Mouse (Mus musculus): ENCODE measurements at regions not wholly inside any gene's neighbourhood (a gene's known extent, or its start where the extent isn't known, plus 50 kb on each side); places are given as distances from the start of the nearest gene placed in this dataset.

GRCm38 (mm10) chr6:7790040-7790439, 54.6 kb upstream of the C1galt1 start:
- TF ChIP-seq FLI1 (IDR thresholded peaks at IDR 0.05; ENCODE audit: low read length) (no peak), GATA1 (IDR thresholded peaks at IDR 0.05; ENCODE audit: borderline replicate concordance, low read length) (no peak)
- Histone ChIP-seq H3K27me3 (replicated peaks) (no peaks in the 10 kb centered on the region), H3K36me3 (replicated peaks; ENCODE audit: low read length) (no peaks in the 10 kb centered on the region), H3K9me3 (no peaks in the 10 kb centered on the region), H3K4me1 (peaks cover 50% of the 10 kb centered on the region), H3K4me3 (replicated peaks) (no peak overlapping the region)

DNA sequence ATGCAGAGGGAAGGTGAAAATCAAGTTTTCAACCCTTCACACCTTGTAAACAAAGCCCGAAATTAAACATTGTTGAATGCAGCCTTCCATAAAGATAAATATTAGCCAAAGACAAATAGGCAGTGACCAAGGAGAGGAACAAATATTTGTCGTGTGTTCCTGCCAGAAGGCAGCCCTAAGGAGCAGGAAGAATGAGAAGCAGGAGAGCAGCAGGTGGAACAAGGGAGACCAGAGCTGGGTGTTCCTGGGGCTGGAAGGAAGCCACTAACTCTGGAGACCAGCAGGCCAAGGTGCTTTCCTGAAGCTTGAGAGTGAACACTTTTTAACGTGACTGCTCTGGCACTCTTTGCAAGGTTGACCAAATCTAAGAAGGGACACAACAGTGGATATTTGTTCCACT, 55.6 kb upstream of the C1galt1 start:
- TF ChIP-seq FLI1 (IDR thresholded peaks at IDR 0.05; ENCODE audit: low read length): no peak
- TF ChIP-seq GATA1 (IDR thresholded peaks at IDR 0.05; ENCODE audit: borderline replicate concordance, low read length): no peak
- Histone ChIP-seq H3K4me3 (replicated peaks) (no peak overlapping the region), H3K27me3 (replicated peaks) (no peaks in the 10 kb centered on the region), H3K4me1 (peaks cover 56% of the 10 kb centered on the region), H3K9me3 (no peaks in the 10 kb centered on the region), H3K36me3 (replicated peaks; ENCODE audit: low read length) (no peaks in the 10 kb centered on the region)

DNA sequence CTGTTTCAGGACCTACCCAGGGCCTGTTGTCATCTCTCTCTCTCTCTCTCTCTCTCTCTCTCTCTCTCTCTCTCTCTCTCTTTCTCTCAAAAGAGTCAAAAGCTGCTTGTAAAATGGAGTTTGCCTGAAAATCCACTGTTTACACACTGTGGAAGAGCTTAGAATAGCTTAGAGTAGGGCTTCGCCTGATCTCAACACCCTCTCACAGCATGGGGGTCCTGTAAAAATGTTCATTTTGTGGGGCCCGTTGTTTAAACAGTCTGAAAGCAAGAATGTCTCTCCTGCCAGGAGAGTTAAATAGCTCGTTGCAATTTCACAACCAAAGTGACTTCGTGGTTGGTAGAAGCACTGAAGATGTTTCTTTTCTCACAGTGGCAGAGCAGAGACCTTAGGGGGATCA, 59.2 kb upstream of the C1galt1 start:
- Histone ChIP-seq H3K4me3 (replicated peaks) (no peak overlapping the region), H3K27me3 (replicated peaks) (no peaks in the 10 kb centered on the region), H3K9me3 (no peaks in the 10 kb centered on the region), H3K36me3 (replicated peaks; ENCODE audit: low read length) (no peaks in the 10 kb centered on the region), H3K4me1 (peaks cover 62% of the 10 kb centered on the region)
- TF ChIP-seq GATA1 (IDR thresholded peaks at IDR 0.05; ENCODE audit: borderline replicate concordance, low read length) (no peak), FLI1 (IDR thresholded peaks at IDR 0.05; ENCODE audit: low read length) (no peak)

DNA sequence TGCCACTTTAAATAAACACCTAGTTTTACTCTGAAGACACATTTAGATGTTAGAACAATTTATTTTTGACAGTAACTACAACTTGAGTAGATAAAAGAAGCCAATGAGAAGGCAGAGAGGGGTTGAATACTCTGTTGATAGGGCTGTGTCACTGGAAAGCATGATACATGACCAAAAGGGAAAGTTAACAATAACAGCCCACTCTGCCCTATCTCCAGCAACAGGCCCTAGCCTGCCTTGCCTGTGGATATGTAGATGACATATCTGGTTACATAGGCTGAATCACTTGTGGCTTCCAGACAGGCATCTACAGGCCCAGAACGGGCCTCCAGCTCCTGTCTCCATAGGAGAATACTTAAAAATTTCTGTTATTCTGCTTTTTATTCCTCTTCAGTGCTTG, 61.6 kb upstream of the C1galt1 start:
- Histone ChIP-seq H3K36me3 (replicated peaks; ENCODE audit: low read length) (no peaks in the 10 kb centered on the region), H3K4me1 (peaks cover 72% of the 10 kb centered on the region), H3K4me3 (replicated peaks) (no peak overlapping the region), H3K9me3 (no peaks in the 10 kb centered on the region), H3K27me3 (replicated peaks) (no peaks in the 10 kb centered on the region)
- no peak for TF ChIP-seq GATA1 (IDR thresholded peaks at IDR 0.05; ENCODE audit: borderline replicate concordance, low read length)
- TF ChIP-seq FLI1 (IDR thresholded peaks at IDR 0.05; ENCODE audit: low read length): no peak

- Histone ChIP-seq H3K36me3 (replicated peaks; ENCODE audit: low read length) (no peaks in the 10 kb centered on the region), H3K9me3 (no peaks in the 10 kb centered on the region), H3K4me1 (peaks cover 68% of the 10 kb centered on the region), H3K4me3 (replicated peaks) (no peak overlapping the region), H3K27me3 (replicated peaks) (no peaks in the 10 kb centered on the region)
- no peak for TF ChIP-seq GATA1 (IDR thresholded peaks at IDR 0.05; ENCODE audit: borderline replicate concordance, low read length)
- no peak for TF ChIP-seq FLI1 (IDR thresholded peaks at IDR 0.05; ENCODE audit: low read length)
Observed at GRCm38 (mm10) chr6:7779959-7780358, 64.7 kb upstream of the C1galt1 start.

DNA sequence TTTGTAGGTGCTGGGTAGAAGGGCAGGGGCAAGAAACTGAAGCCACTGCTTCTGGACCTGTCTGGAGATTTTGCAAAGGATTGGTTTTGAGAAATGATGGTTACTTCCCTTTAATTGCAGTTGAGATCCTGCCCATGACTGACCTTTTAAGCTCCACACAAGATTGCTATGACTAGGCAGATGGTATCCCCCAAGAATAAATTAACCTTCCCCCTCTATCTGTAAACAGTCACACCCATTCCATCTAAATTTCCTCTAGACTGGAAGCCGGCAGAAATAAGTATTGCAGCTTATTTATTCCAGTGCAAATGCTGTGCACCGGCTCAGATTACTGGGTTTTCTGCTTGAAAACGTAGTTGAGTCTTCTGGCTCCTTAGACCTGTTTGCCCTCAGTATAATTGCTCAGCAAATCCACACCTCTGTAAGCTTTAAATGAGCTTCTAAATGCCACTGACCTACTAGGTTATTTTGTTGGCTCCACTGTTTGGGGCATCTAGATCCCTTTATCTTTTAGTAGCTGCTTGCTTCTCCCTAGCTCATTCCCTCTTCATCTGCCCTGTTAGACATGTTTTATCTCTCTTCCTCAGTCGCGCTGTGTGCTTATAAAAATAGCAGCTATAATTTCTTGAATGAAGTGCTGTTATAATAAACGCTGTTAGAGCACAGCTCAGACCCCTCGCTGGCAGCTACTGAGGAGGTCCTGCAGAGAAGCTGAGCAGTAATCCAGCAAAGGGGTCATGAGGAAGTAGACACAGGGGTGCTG, 65.8 kb upstream of the C1galt1 start:
- Histone ChIP-seq H3K36me3 (replicated peaks; ENCODE audit: low read length) (no peaks in the 10 kb centered on the region), H3K4me3 (replicated peaks) (peak overlapping the region; percentile 75), H3K9me3 (no peaks in the 10 kb centered on the region)

DNA sequence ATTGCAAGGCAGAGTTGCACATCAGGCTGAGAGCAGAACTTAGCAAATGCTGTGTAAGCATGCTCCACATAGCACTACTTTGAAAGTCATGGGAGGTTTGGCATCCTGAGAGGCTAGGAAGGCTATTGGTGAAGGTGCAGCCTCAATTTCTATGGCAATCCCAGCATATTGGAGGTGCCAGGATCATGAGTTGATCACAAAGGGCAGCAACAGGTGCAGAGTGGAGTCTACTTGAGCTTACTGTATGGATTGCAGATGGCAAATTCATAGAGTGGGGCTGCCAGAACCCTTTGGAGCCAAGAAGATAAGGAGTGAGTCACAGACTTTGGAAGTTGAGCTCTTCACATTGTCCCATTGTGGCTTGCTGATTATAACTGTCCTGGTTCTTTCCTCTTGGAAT, 75.4 kb upstream of the Asns start:
- TF ChIP-seq GATA1 (IDR thresholded peaks at IDR 0.05; ENCODE audit: borderline replicate concordance, low read length) (no peak), FLI1 (IDR thresholded peaks at IDR 0.05; ENCODE audit: low read length) (no peak)
- H3K36me3 ChIP-seq (replicated peaks; ENCODE audit: low read length): no peaks in the 10 kb centered on the region
- H3K9me3 ChIP-seq: no peaks in the 10 kb centered on the region
- no peaks in the 10 kb centered on the region for H3K27me3 ChIP-seq (replicated peaks)
- peaks cover 9% of the 10 kb centered on the region for H3K4me1 ChIP-seq
- H3K4me3 ChIP-seq (replicated peaks): no peak overlapping the region

More for the DNA sequence above, 65.8 kb upstream of the C1galt1 start:
- TF ChIP-seq GATA1 (IDR thresholded peaks at IDR 0.05; ENCODE audit: borderline replicate concordance, low read length): no peak
- no peak for TF ChIP-seq FLI1 (IDR thresholded peaks at IDR 0.05; ENCODE audit: low read length)
- no peaks in the 10 kb centered on the region for H3K27me3 ChIP-seq (replicated peaks)
- H3K4me1 ChIP-seq: peaks cover 60% of the 10 kb centered on the region

DNA sequence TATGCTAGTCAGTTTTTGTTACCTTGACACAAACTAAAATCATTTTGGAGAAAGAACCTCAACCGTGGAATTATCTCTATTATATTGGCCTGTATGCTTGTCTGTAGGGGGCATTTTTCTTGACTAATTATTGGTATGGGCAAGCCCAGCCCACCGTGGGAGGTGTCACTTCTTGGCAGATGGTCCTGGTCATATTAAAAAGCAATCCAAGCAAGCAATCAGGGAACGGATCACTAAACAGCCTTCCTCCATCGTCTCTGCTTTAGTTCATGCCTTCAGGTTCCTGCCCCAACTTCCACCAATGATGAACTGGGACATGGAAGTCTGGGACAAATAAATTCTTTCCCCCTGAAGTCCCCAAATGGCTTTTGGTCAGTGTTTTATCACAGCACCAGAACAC, 74.6 kb upstream of the Asns start:
- no peak overlapping the region for H3K4me3 ChIP-seq (replicated peaks)
- no peaks in the 10 kb centered on the region for H3K9me3 ChIP-seq
- H3K36me3 ChIP-seq (replicated peaks; ENCODE audit: low read length): no peaks in the 10 kb centered on the region
- no peaks in the 10 kb centered on the region for H3K27me3 ChIP-seq (replicated peaks)
- TF ChIP-seq GATA1 (IDR thresholded peaks at IDR 0.05; ENCODE audit: borderline replicate concordance, low read length) (no peak), FLI1 (IDR thresholded peaks at IDR 0.05; ENCODE audit: low read length) (no peak)
- H3K4me1 ChIP-seq: peaks cover 6% of the 10 kb centered on the region

GRCm38 (mm10) chr6:7759385-7759784, 66.3 kb upstream of the Asns start:
- peaks cover 2% of the 10 kb centered on the region for H3K27me3 ChIP-seq (replicated peaks)

DNA sequence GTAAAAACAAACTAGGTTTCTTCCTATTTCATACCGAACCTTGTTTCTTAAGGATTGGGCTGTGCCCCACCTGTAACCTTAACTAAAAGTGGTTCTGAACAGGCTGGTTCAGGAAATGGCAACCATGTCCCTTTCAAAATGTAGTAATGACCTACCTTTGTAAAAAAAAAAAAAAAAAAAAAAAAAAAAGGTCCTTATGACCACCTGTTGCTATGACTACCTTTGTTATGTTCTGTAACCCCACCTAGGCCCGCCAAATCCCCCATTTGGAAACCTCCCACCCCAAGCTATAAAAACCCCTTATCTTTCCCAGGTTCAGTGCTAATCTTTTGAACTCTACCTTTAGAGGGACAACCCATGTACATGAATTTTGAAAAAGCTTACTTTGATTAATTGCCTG, 60.8 kb upstream of the Asns start:
- H3K27me3 ChIP-seq (replicated peaks): no peaks in the 10 kb centered on the region
- H3K36me3 ChIP-seq (replicated peaks; ENCODE audit: low read length): no peaks in the 10 kb centered on the region
- TF ChIP-seq FLI1 (IDR thresholded peaks at IDR 0.05; ENCODE audit: low read length) (no peak), GATA1 (IDR thresholded peaks at IDR 0.05; ENCODE audit: borderline replicate concordance, low read length) (no peak)
- H3K4me3 ChIP-seq (replicated peaks): no peak overlapping the region
- H3K4me1 ChIP-seq: peaks cover 17% of the 10 kb centered on the region
- no peaks in the 10 kb centered on the region for H3K9me3 ChIP-seq

More at GRCm38 (mm10) chr6:7759385-7759784, 66.3 kb upstream of the Asns start:
- H3K4me3 ChIP-seq (replicated peaks): no peak overlapping the region
- H3K36me3 ChIP-seq (replicated peaks; ENCODE audit: low read length): no peaks in the 10 kb centered on the region
- peaks cover 4% of the 10 kb centered on the region; the same call in 1 of the 2 replicates for H3K4me1 ChIP-seq
- no peaks in the 10 kb centered on the region for H3K9me3 ChIP-seq
- TF ChIP-seq FLI1 (IDR thresholded peaks at IDR 0.05; ENCODE audit: low read length) (no peak), GATA1 (IDR thresholded peaks at IDR 0.05; ENCODE audit: borderline replicate concordance, low read length) (no peak)
